Mouse (Mus musculus) embryonic facial prominence, embryonic 12.5 days (tissue): ENCODE results near the gene Nrip3. TPM values are rescaled to one million over a fixed set of nuclear protein-coding genes. Genes with fewer than 3 reads are reported as not detected.

ENCODE experiments used
- ATAC-seq: fragments of 200-750 bp; cut with Nextera tagmentation; 2 replicates; pipeline ENCODE4 v1.8.0; 2017; ENCODE audit not compliant: insufficient number of reproducible peaks, insufficient read depth, low FRiP score, low TSS enrichment
- H3K27ac ChIP-seq: fragments of 300-500 bp; sonication (generic); 2 replicates; pipeline ENCODE4 v1.5.1; 2016; ENCODE audit warnings: mild to moderate bottlenecking
- H3K27me3 ChIP-seq: fragments of 300-500 bp; sonication (generic); 2 replicates; pipeline ENCODE4 v1.6.1; 2016; ENCODE audit warnings: mild to moderate bottlenecking, moderate library complexity
- H3K36me3 ChIP-seq: fragments of 300-500 bp; sonication (generic); 2 replicates; pipeline ENCODE4 v1.6.1; 2016; ENCODE audit warnings: mild to moderate bottlenecking
- H3K4me1 ChIP-seq: fragments of 300-500 bp; sonication (generic); 2 replicates; pipeline ENCODE4 v1.6.1; 2016
- H3K4me2 ChIP-seq: fragments of 300-500 bp; sonication (generic); replicated peaks from 2 replicates; pipeline ENCODE4 v1.6.1; 2016; ENCODE audit warnings: mild to moderate bottlenecking, moderate library complexity
- H3K4me3 ChIP-seq: fragments of 300-500 bp; sonication (generic); 2 replicates; pipeline ENCODE4 v1.5.1; 2016; ENCODE audit warnings: mild to moderate bottlenecking
- H3K9ac ChIP-seq: fragments of 300-500 bp; sonication (generic); 2 replicates; pipeline ENCODE4 v1.6.1; 2016; ENCODE audit warnings: mild to moderate bottlenecking, moderate library complexity
- H3K9me3 ChIP-seq: fragments of 300-500 bp; sonication (generic); 2 replicates; pipeline ENCODE4 v1.6.1; 2016; ENCODE audit warnings: mild to moderate bottlenecking, moderate library complexity
- WGBS: fragments of 180-500 bp; shearing (Covaris S2); methylation state at CpG from one replicate; pipeline ENCODE4 v1.1.7; 2016; 5-methylcytosine and 5-hydroxymethylcytosine counted together
- polyA plus RNA-seq: library from polyadenylated mRNA; unstranded; fragments of >200 nt; fragmentation: Nextera tagmentation; extraction: Ambion mirVana; gene quantifications from 2 replicates; pipeline ENCODE4 v1.2.1, GENCODE M21; 2016

The Nrip3 gene
- polyA plus RNA-seq, 1 experiment from 2014 or later: 0.58 TPM

DNA sequence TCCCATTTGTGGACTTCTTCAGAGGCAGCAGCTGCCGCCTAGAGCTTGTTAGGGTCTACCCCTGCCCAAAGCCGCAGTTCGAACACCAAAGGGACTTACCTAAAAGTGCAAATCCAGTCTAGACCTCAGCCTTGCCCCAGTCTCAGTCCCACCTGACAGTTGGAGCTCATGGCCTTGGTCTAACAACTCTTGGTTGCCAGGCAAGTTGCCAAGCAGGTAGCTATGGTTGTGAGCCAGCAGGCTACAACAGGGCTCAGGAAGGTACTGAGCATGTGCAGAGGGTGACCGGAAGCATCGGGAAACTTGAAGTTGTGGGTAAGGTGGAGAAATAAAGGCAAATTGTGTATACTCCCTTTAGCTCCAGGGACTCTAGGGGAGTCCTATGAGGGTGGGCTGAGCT, 58.1 kb downstream of the Nrip3 start, which contains the start of gene BC051019:
TSS of gene BC051019 (minus strand) at position 154 of the 400 bp plus-strand sequence.
- WGBS: 91% methylated on average over 5 of the region's 5 CpGs
- Histone ChIP-seq H3K9me3 (0 out of 2 replicates have a peak, but pooled peaks cover 3% of the 10 kb centered on the region), H3K36me3 (no peaks in the 10 kb centered on the region), H3K9ac (no peak within 1 kb of the TSS), H3K4me1 (no peaks in the 10 kb centered on the region), H3K27ac (no peak within 1 kb of the TSS), H3K4me3 (no peak within 1 kb of the TSS), H3K27me3 (no peaks in the 10 kb centered on the region), H3K4me2 (no peak within 1 kb of the TSS)
- ATAC-seq: no peak

GRCm38 (mm10) chr7:109723114-109723513, 58.7 kb downstream of the Nrip3 start:
- ATAC-seq: no peak
- H3K9ac ChIP-seq: no peak overlapping the region
- WGBS: 95% methylated on average over 8 of the region's 8 CpGs
- H3K4me2 ChIP-seq: no peak overlapping the region
- H3K27ac ChIP-seq: no peak overlapping the region
- no peak overlapping the region for H3K4me3 ChIP-seq
- 0 out of 2 replicates have a peak, but pooled peaks cover 3% of the 10 kb centered on the region for H3K9me3 ChIP-seq
- H3K4me1 ChIP-seq: no peaks in the 10 kb centered on the region
- no peaks in the 10 kb centered on the region for H3K27me3 ChIP-seq
- no peaks in the 10 kb centered on the region for H3K36me3 ChIP-seq

GRCm38 (mm10) chr7:109722618-109723017, 59.2 kb downstream of the Nrip3 start:
- no peak overlapping the region for H3K4me2 ChIP-seq
- no peak overlapping the region for H3K4me3 ChIP-seq
- H3K27ac ChIP-seq: no peak overlapping the region
- no peak overlapping the region for H3K9ac ChIP-seq
- no peaks in the 10 kb centered on the region for H3K36me3 ChIP-seq
- H3K4me1 ChIP-seq: no peaks in the 10 kb centered on the region
- 0 out of 2 replicates have a peak, but pooled peaks cover 3% of the 10 kb centered on the region for H3K9me3 ChIP-seq
- no peaks in the 10 kb centered on the region for H3K27me3 ChIP-seq
- WGBS: 97% methylated on average over 2 of the region's 2 CpGs
- no peak for ATAC-seq

DNA sequence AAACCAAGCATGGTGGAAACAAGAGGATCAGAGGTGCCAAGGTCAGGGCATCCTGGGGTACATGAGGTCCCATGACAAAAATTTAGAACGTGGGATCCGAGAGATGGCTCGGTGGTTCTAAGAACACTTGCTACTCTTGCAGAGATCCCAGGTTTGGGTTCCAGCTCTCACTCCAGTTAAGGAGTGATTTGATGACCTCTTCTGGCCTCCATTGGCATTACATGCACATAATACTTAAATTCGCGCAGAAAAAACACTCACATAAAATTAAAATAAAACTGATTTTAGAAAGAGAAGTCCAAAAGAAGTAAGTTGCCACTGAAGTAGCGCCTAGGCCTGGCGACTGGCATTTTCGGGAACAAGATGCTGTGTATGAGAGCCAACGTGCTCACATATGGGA, 62.5 kb downstream of the Nrip3 start:
- Histone ChIP-seq H3K27ac (no peak overlapping the region), H3K4me2 (no peak overlapping the region), H3K9ac (no peak overlapping the region), H3K4me3 (no peak overlapping the region), H3K9me3 (0 out of 2 replicates have a peak, but pooled peaks cover 3% of the 10 kb centered on the region), H3K27me3 (no peaks in the 10 kb centered on the region), H3K4me1 (no peaks in the 10 kb centered on the region), H3K36me3 (no peaks in the 10 kb centered on the region)
- no peak for ATAC-seq
- 59% methylated on average over 9 of the region's 9 CpGs for WGBS

- Histone ChIP-seq H3K4me2 (no peak overlapping the region), H3K9ac (no peak overlapping the region), H3K4me1 (peaks cover 5% of the 10 kb centered on the region; the same call in 1 of the 2 replicates), H3K27ac (no peak overlapping the region), H3K27me3 (no peaks in the 10 kb centered on the region), H3K36me3 (peaks cover 23% of the 10 kb centered on the region), H3K9me3 (no peaks in the 10 kb centered on the region), H3K4me3 (no peak overlapping the region)
- ATAC-seq: no peak
- 90% methylated on average over 2 of the region's 2 CpGs for WGBS
Observed at GRCm38 (mm10) chr7:109713434-109713982, 68.3 kb downstream of the Nrip3 start.

GRCm38 (mm10) chr7:109712198-109712597, 69.6 kb downstream of the Nrip3 start:
- H3K36me3 ChIP-seq: peaks cover 23% of the 10 kb centered on the region
- WGBS: 84% methylated on average over 7 of the region's 7 CpGs

GRCm38 (mm10) chr7:109710069-109710468, 71.8 kb downstream of the Nrip3 start:
- Histone ChIP-seq H3K9ac (no peak overlapping the region), H3K27me3 (no peaks in the 10 kb centered on the region), H3K36me3 (peaks cover 23% of the 10 kb centered on the region), H3K9me3 (no peaks in the 10 kb centered on the region), H3K4me2 (no peak overlapping the region), H3K27ac (no peak overlapping the region), H3K4me3 (no peak overlapping the region), H3K4me1 (peaks cover 6% of the 10 kb centered on the region; the same call in 1 of the 2 replicates)
- ATAC-seq: no peak
- WGBS: 70% methylated on average over 1 of the region's 1 CpGs

More at GRCm38 (mm10) chr7:109712198-109712597, 69.6 kb downstream of the Nrip3 start:
- Histone ChIP-seq H3K27me3 (no peaks in the 10 kb centered on the region), H3K4me2 (no peak overlapping the region), H3K9me3 (no peaks in the 10 kb centered on the region), H3K4me1 (peaks cover 6% of the 10 kb centered on the region; the same call in 1 of the 2 replicates), H3K27ac (no peak overlapping the region), H3K9ac (no peak overlapping the region), H3K4me3 (no peak overlapping the region)
- ATAC-seq: no peak

- no peak for ATAC-seq
- peaks cover 23% of the 10 kb centered on the region for H3K36me3 ChIP-seq
Observed at GRCm38 (mm10) chr7:109708961-109709382, 72.9 kb downstream of the Nrip3 start.

More at GRCm38 (mm10) chr7:109708961-109709382, 72.9 kb downstream of the Nrip3 start:
- 46% methylated on average over 3 of the region's 3 CpGs for WGBS
- H3K9me3 ChIP-seq: no peaks in the 10 kb centered on the region
- no peak overlapping the region for H3K4me3 ChIP-seq
- H3K27me3 ChIP-seq: no peaks in the 10 kb centered on the region
- H3K9ac ChIP-seq: no peak overlapping the region
- no peak overlapping the region for H3K4me2 ChIP-seq
- peak overlapping the region; percentile 60 for H3K27ac ChIP-seq
- peaks cover 6% of the 10 kb centered on the region; the same call in 1 of the 2 replicates for H3K4me1 ChIP-seq

Other genes with a start within 250 kb of the Nrip3 start
- 48.7 and 50.5 TPM in 2 replicates for gene St5, start 78.4 kb downstream of the Nrip3 start, polyA plus RNA-seq
- gene Akip1, start 78.3 kb downstream of the Nrip3 start, polyA plus RNA-seq: 25.7 and 27.7 TPM in 2 replicates
- 0.19 TPM in 1 of 2 replicates, not detected in the other for gene BC051019, start 58.2 kb downstream of the Nrip3 start, polyA plus RNA-seq
- not detected in 2 replicates for gene Ascl3, start 50.3 kb downstream of the Nrip3 start, polyA plus RNA-seq
- gene Tmem9b, start 29.1 kb downstream of the Nrip3 start, polyA plus RNA-seq: 35.2 and 36.7 TPM in 2 replicates
- 0.73 and 1.4 TPM in 2 replicates for gene Scube2, start 83.7 kb upstream of the Nrip3 start, polyA plus RNA-seq
- 42.0 and 51.4 TPM in 2 replicates for gene Dennd5a, start 178.4 kb upstream of the Nrip3 start, polyA plus RNA-seq
- 73.5 and 74.8 TPM in 2 replicates for gene Tmem41b, start 204.9 kb upstream of the Nrip3 start, polyA plus RNA-seq
- gene Ipo7, start 236.2 kb upstream of the Nrip3 start, polyA plus RNA-seq: 42.4 and 45.1 TPM in 2 replicates